Mouse (Mus musculus): ENCODE data around the gene Amn. TPM values are rescaled to one million over a fixed set of nuclear protein-coding genes. Genes with fewer than 3 reads are reported as not detected.

The Amn gene
- polyA plus RNA-seq, 1 experiment, result not detected

- no peak overlapping the region for H3K4me3 ChIP-seq (replicated peaks; ENCODE audit: control insufficient read depth, low read depth, low read length)
- TF ChIP-seq POLR2A (IDR thresholded peaks at IDR 0.05; ENCODE audit: borderline replicate concordance, control insufficient read depth, low read depth, low read length) (no peak), CTCF (IDR thresholded peaks at IDR 0.05; ENCODE audit: control insufficient read depth, insufficient read depth, low read length) (no peak)
- H3K27ac ChIP-seq (ENCODE audit: control insufficient read depth, insufficient read depth, low read depth, low read length, poor library complexity), result no peak overlapping the region
- no peaks in the 10 kb centered on the region for H3K4me1 ChIP-seq (ENCODE audit: control insufficient read depth, insufficient read depth, low read length)
- 76% methylated on average over 9 of the region's 9 CpGs for WGBS
Measured at GRCm38 (mm10) chr12:111246808-111247464, 24.0 kb upstream of the Amn start.

GRCm38 (mm10) chr12:111249095-111249494 is 21.8 kb upstream of the Amn start:
- H3K27ac ChIP-seq (ENCODE audit: control insufficient read depth, insufficient read depth, low read depth, low read length, poor library complexity), result no peak overlapping the region
- 67% methylated on average over 3 of the region's 3 CpGs for WGBS
- H3K4me3 ChIP-seq (replicated peaks; ENCODE audit: control insufficient read depth, low read depth, low read length), result no peak overlapping the region
- TF ChIP-seq POLR2A (IDR thresholded peaks at IDR 0.05; ENCODE audit: borderline replicate concordance, control insufficient read depth, low read depth, low read length), result no peak
- TF ChIP-seq CTCF (IDR thresholded peaks at IDR 0.05; ENCODE audit: control insufficient read depth, insufficient read depth, low read length), result no peak
- no peaks in the 10 kb centered on the region for H3K4me1 ChIP-seq (ENCODE audit: control insufficient read depth, insufficient read depth, low read length)

DNA sequence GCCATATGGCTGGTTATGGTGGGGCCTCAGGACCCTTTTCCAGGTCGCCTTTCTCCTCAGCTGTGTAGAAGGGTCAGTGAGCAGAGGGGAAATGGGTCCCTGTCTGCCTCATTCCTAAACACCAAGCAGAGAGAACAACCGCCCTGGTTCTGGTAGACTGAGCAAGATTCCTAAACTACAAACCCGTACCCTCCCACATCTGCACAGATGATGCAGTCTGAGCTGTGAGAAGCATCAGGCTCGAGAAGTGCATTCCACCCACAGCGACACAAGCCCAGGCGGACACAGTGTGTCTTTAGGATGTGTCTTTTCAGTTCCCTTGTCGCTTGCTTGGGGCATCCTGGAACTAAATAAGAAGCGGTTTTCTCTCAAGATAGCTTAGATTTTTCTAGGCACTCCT is 20.8 kb upstream of the Amn start:
- no peaks in the 10 kb centered on the region for H3K4me1 ChIP-seq (ENCODE audit: control insufficient read depth, insufficient read depth, low read length)
- TF ChIP-seq CTCF (IDR thresholded peaks at IDR 0.05; ENCODE audit: control insufficient read depth, insufficient read depth, low read length) (no peak), POLR2A (IDR thresholded peaks at IDR 0.05; ENCODE audit: borderline replicate concordance, control insufficient read depth, low read depth, low read length) (no peak)
- 82% methylated on average over 8 of the region's 8 CpGs for WGBS

DNA sequence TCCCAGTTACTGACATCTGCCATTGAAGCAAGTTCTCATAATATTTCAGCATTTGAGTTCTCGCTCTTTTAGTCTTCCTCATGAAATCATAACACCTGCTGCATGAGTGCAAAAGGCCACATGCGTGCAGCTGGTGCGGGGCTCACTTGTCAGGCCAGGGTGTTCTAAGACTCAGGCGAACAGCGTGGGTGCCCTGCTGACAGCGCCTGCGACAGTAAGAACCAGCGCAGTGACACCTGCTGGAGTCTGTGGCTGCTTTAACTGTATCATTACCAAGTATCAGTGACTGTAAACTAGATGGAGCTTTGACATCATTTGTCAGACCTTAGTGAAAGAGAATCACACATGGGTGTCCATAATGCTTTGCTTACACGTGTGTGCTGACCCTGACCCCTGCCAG is 19.7 kb upstream of the Amn start:
- no peak overlapping the region for H3K4me3 ChIP-seq (replicated peaks; ENCODE audit: control insufficient read depth, low read depth, low read length)
- 81% methylated on average over 9 of the region's 9 CpGs for WGBS
- TF ChIP-seq POLR2A (IDR thresholded peaks at IDR 0.05; ENCODE audit: borderline replicate concordance, control insufficient read depth, low read depth, low read length) (no peak), CTCF (IDR thresholded peaks at IDR 0.05; ENCODE audit: control insufficient read depth, insufficient read depth, low read length) (0 out of 2 replicates have a peak, but pooled peaks have one; percentile 11)
- H3K27ac ChIP-seq (ENCODE audit: control insufficient read depth, insufficient read depth, low read depth, low read length, poor library complexity), result no peak overlapping the region
- no peaks in the 10 kb centered on the region for H3K4me1 ChIP-seq (ENCODE audit: control insufficient read depth, insufficient read depth, low read length)

More for the DNA sequence above, 20.8 kb upstream of the Amn start:
- H3K4me3 ChIP-seq (replicated peaks; ENCODE audit: control insufficient read depth, low read depth, low read length), result no peak overlapping the region
- no peak overlapping the region for H3K27ac ChIP-seq (ENCODE audit: control insufficient read depth, insufficient read depth, low read depth, low read length, poor library complexity)

DNA sequence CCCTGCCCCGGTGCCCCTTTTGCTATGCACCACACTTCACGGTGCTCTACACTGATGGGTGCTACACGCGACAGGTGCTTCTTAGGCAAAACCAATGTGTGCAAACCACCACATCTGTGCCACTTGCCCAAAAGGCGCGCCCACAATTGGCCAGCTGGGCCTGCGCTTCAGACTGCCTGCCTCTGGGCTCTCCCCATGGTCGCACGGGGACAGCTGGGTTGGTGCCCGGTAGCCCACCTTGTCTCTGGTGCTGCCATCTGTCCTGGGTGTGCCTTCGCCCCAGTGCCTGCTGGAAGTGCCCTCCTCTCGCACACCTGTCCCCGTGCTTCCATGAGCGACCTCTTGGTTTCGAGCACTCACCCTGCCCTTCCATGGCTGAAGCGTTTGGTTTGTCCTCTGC is 7.2 kb upstream of the Amn start:
- H3K4me1 ChIP-seq (ENCODE audit: control insufficient read depth, insufficient read depth, low read length), result no peaks in the 10 kb centered on the region
- no peak overlapping the region for H3K27ac ChIP-seq (ENCODE audit: control insufficient read depth, insufficient read depth, low read depth, low read length, poor library complexity)
- WGBS, result 88% methylated on average over 16 of the region's 16 CpGs
- TF ChIP-seq POLR2A (IDR thresholded peaks at IDR 0.05; ENCODE audit: borderline replicate concordance, control insufficient read depth, low read depth, low read length) (no peak), CTCF (IDR thresholded peaks at IDR 0.05; ENCODE audit: control insufficient read depth, insufficient read depth, low read length) (no peak)
- no peak overlapping the region for H3K4me3 ChIP-seq (replicated peaks; ENCODE audit: control insufficient read depth, low read depth, low read length)

DNA sequence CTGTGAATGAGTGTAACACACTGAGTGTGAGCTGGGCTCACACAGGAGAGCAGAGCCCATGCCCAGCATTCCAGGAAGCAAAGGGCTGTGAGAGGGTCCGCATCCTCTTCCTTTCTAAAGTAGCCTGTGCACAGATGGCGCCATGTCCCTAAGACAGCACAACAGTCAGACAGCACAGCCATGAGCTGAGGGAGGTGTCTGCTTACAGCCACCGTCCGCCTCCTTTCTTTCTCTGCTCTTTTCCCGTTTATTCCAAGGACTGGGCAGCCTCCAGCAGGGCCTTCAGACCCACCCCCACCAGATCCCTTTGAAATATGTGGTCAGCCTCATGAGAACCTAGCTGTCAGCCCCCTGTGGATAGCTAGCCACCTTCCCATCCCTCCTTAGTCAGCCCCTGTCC is 5.7 kb upstream of the Amn start:
- no peak overlapping the region for H3K27ac ChIP-seq (ENCODE audit: control insufficient read depth, insufficient read depth, low read depth, low read length, poor library complexity)
- WGBS, result 88% methylated on average over 5 of the region's 5 CpGs
- TF ChIP-seq POLR2A (IDR thresholded peaks at IDR 0.05; ENCODE audit: borderline replicate concordance, control insufficient read depth, low read depth, low read length) (no peak), CTCF (IDR thresholded peaks at IDR 0.05; ENCODE audit: control insufficient read depth, insufficient read depth, low read length) (no peak)

GRCm38 (mm10) chr12:111266592-111266991 is 4.3 kb upstream of the Amn start:
- TF ChIP-seq CTCF (IDR thresholded peaks at IDR 0.05; ENCODE audit: control insufficient read depth, insufficient read depth, low read length), result no peak
- no peak for TF ChIP-seq POLR2A (IDR thresholded peaks at IDR 0.05; ENCODE audit: borderline replicate concordance, control insufficient read depth, low read depth, low read length)
- H3K27ac ChIP-seq (ENCODE audit: control insufficient read depth, insufficient read depth, low read depth, low read length, poor library complexity), result no peak overlapping the region

More for the DNA sequence above, 5.7 kb upstream of the Amn start:
- Histone ChIP-seq H3K4me3 (replicated peaks; ENCODE audit: control insufficient read depth, low read depth, low read length) (no peak overlapping the region), H3K4me1 (ENCODE audit: control insufficient read depth, insufficient read depth, low read length) (no peaks in the 10 kb centered on the region)

GRCm38 (mm10) chr12:111267673-111268325 is 3.1 kb upstream of the Amn start:
- WGBS, result 61% methylated on average over 4 of the region's 4 CpGs

More at GRCm38 (mm10) chr12:111266592-111266991, 4.3 kb upstream of the Amn start:
- H3K4me1 ChIP-seq (ENCODE audit: control insufficient read depth, insufficient read depth, low read length), result no peaks in the 10 kb centered on the region
- 72% methylated on average over 12 of the region's 12 CpGs for WGBS
- no peak overlapping the region for H3K4me3 ChIP-seq (replicated peaks; ENCODE audit: control insufficient read depth, low read depth, low read length)

More at GRCm38 (mm10) chr12:111267673-111268325, 3.1 kb upstream of the Amn start:
- Histone ChIP-seq H3K4me1 (ENCODE audit: control insufficient read depth, insufficient read depth, low read length) (no peaks in the 10 kb centered on the region), H3K4me3 (replicated peaks; ENCODE audit: control insufficient read depth, low read depth, low read length) (no peak overlapping the region), H3K27ac (ENCODE audit: control insufficient read depth, insufficient read depth, low read depth, low read length, poor library complexity) (no peak overlapping the region)
- TF ChIP-seq POLR2A (IDR thresholded peaks at IDR 0.05; ENCODE audit: borderline replicate concordance, control insufficient read depth, low read depth, low read length), result no peak
- no peak for TF ChIP-seq CTCF (IDR thresholded peaks at IDR 0.05; ENCODE audit: control insufficient read depth, insufficient read depth, low read length)

Data from bone marrow, adult 2 months (tissue).